Mouse (Mus musculus) megakaryocyte, embryonic 14.5 days (primary cell): Measurements from ENCODE around the gene Nsun2.

Source experiments
- FLI1 ChIP-seq: IDR thresholded peaks from 2 replicates; pipeline ENCODE4 v1.6.1; 2012; ENCODE audit warnings: low read length, inconsistent platforms, mixed read lengths
- GATA1 ChIP-seq: IDR thresholded peaks from 3 replicates; pipeline ENCODE4 v1.6.1; 2012; ENCODE audit warnings: mixed read lengths, low read length, inconsistent platforms, borderline replicate concordance

- TF ChIP-seq GATA1: no peak
- TF ChIP-seq FLI1: no peak
These were observed 78.0 kb downstream of the Nsun2 start, which contains the start of gene Srd5a1 for GRCm38 (mm10) chr13:69611398-69612174.
